ENCODE assay signal across 18 mouse cellular contexts in the genomic region with DNA sequence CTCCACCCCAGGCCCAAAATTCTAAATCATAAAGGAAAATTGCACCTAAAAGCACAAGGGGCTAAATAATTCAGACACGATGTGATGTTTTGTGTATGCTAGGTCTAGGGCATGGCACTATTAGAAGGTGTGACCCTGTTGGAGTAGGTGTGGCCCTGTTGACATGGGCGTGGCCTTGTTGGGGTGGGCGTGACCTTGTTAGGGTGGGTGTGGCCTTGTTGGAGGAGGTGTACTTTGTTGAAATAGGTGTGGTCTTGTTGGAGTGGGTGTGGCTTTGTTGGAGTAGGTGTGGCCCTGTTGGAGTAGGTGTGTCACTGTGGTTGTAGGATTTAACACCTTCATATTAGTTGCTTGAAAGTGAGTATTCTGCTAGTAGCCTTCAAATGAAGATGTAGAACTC.
"Had no signal": no experiment of that assay in that cellular context is flagged by ENCODE, and none has a peak within 500 bp of the region (broad histone marks: within the 10 kb centered on the region; RNA-seq: fewer than 3 reads in every experiment).

No protein-coding gene starts in this region.

- DNase-seq: gastrocnemius, adult 2 months; gastrocnemius, postnatal 14 days; gastrocnemius, postnatal 36 days; heart, adult 11 months; heart, adult 2 months; heart, postnatal 14 days; heart, postnatal 36 days; kidney, adult 18-20 months; kidney, adult 8-10 months; kidney, postnatal 10 days; kidney, postnatal 25 days; kidney, postnatal 4 days; layer of hippocampus, adult 9-11 months; layer of hippocampus, postnatal 36 days; left cerebral cortex, postnatal 4 days; liver, embryonic 13.5 days had no signal

- ATAC-seq: hindbrain, postnatal 0 days; intestine, postnatal 0 days had no signal
